Mouse (Mus musculus) heart, adult 2 months (tissue): ENCODE measurements around the gene Dscam. TPM values are rescaled to one million over a fixed set of nuclear protein-coding genes. Genes with fewer than 3 reads are reported as not detected.

ENCODE experiments used
- DNase-seq, 2 experiments: peaks; one replicate each; pipeline ENCODE4 v3.0.0; 2021
- H3K27ac ChIP-seq: fragments of 200-600 bp; 2 replicates; pipeline ENCODE4 v1.8.1; 2022
- H3K27me3 ChIP-seq: fragments of 200-500 bp; 2 replicates; pipeline ENCODE4 v1.6.1; 2012; ENCODE audit warnings: mild to moderate bottlenecking, low read length, inconsistent platforms, mixed read lengths; ENCODE audit not compliant: control insufficient read depth, insufficient read depth
- H3K36me3 ChIP-seq: fragments of 200-500 bp; 2 replicates; pipeline ENCODE4 v1.6.1; 2012; ENCODE audit warnings: low read length, inconsistent platforms; ENCODE audit not compliant: control insufficient read depth, insufficient read depth
- H3K4me1 ChIP-seq: fragments of 200-500 bp; 2 replicates; pipeline ENCODE4 v1.6.1; 2011; ENCODE audit warnings: low read length; ENCODE audit not compliant: control insufficient read depth, insufficient read depth
- H3K4me3 ChIP-seq: fragments of 200-600 bp; 2 replicates; pipeline ENCODE4 v1.8.1; 2022
- H3K79me2 ChIP-seq: fragments of 200-500 bp; replicated peaks from 2 replicates; pipeline ENCODE4 v1.6.1; 2012; ENCODE audit warnings: mild to moderate bottlenecking, inconsistent platforms, low read length, moderate library complexity, mixed read lengths; ENCODE audit not compliant: control insufficient read depth, insufficient read depth
- H3K9ac ChIP-seq: fragments of 200-500 bp; 2 replicates; pipeline ENCODE4 v1.6.1; 2012; ENCODE audit warnings: low read depth, mild to moderate bottlenecking, control low read depth, inconsistent platforms, low read length, mixed read lengths
- CTCF ChIP-seq: fragments of 200-600 bp; IDR thresholded peaks from 2 replicates; pipeline ENCODE4 v1.8.1; 2022; ENCODE audit warnings: antibody characterized with exemption, mild to moderate bottlenecking, moderate library complexity
- EP300 ChIP-seq: fragments of 200-500 bp; IDR thresholded peaks from 2 replicates; pipeline ENCODE4 v1.6.1; 2011; ENCODE audit warnings: low read depth, low read length, control low read depth; ENCODE audit not compliant: insufficient read depth
- POLR2A ChIP-seq: fragments of 200-500 bp; IDR thresholded peaks from 2 replicates; pipeline ENCODE4 v1.6.1; 2011; ENCODE audit warnings: mild to moderate bottlenecking, low read depth, low read length, control low read depth; ENCODE audit not compliant: insufficient read depth
- WGBS: fragments of 180-500 bp; shearing (Covaris S2); methylation state at CpG from one replicate; pipeline ENCODE4 v1.1.7; 2018; 5-methylcytosine and 5-hydroxymethylcytosine counted together
- intact Hi-C: fragments of 180-260 bp; cut with DNase I; formaldehyde crosslinking; loops from one replicate; pipeline ENCODE4 v1.15.1; 2025
- polyA plus RNA-seq: library from polyadenylated mRNA; depleted of rRNA; stranded (reverse); fragments of >200 nt; gene quantifications from 2 replicates; pipeline ENCODE4 v1.2.3, GENCODE M21; 2012
- total RNA-seq, 2 experiments: library from RNA; stranded (reverse); gene quantifications; 2 replicates each; pipeline ENCODE4 v1.2.3; 2021

Gene Dscam
- total and polyA plus RNA-seq, 3 experiments = 0.06 TPM; not detected in 2

DNA sequence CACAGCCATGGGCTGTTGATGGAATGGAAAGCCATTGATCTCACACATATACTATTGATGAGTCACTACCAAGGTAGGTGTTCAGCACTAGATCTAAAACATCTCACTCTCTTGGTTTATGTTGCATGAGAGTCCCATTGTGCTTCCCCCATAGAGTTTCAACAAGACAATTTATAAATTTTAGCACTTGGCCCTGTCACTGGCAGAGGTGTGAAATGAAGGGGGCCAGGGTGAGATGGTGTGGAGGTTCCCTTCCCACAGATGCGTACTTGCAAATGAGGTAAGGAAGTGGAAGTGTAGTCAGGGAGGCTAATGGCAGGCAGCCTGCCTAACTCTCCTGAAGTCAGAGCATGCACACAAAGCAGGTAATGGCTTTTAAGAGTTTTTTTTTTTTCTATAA is 262.7 kb downstream of the Dscam start:
- Histone ChIP-seq H3K4me1 (no peaks in the 10 kb centered on the region), H3K4me3 (no peak overlapping the region), H3K9ac (no peak overlapping the region), H3K79me2 (no peaks in the 10 kb centered on the region), H3K27ac (no peak overlapping the region), H3K36me3 (no peaks in the 10 kb centered on the region), H3K27me3 (no peaks in the 10 kb centered on the region)
- WGBS = 83% methylated on average over 1 of the region's 1 CpGs
- no peak for DNase-seq
- intact Hi-C loops = no loop called here
- TF ChIP-seq CTCF (no peak), POLR2A (no peak), EP300 (no peak)

DNA sequence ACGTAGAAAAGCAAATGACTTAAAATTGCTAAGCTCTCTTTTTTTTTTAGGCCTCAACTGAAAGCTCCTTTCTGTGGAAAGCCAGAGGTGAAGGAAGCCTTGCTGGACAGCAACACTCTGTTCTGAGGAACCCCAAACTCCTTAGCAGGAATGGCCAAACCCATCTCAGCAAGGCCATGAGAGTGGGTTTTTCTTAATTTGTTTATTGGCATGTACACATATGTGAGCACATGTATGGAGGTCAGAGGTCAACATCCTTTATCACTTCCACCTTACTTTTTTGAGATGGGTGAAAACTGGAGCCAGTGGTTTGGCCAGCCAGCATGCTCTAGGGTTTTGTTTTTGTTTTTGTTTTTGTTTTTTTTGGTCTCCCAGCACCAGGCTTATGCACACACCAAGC is 263.5 kb downstream of the Dscam start:
- Histone ChIP-seq H3K27me3 (no peaks in the 10 kb centered on the region), H3K27ac (no peak overlapping the region), H3K9ac (no peak overlapping the region), H3K36me3 (no peaks in the 10 kb centered on the region), H3K79me2 (no peaks in the 10 kb centered on the region), H3K4me3 (no peak overlapping the region), H3K4me1 (no peaks in the 10 kb centered on the region)
- intact Hi-C loops = no loop called here
- 69% methylated on average over 1 of the region's 1 CpGs for WGBS
- TF ChIP-seq POLR2A (no peak), CTCF (no peak)
- no peak for DNase-seq

DNA sequence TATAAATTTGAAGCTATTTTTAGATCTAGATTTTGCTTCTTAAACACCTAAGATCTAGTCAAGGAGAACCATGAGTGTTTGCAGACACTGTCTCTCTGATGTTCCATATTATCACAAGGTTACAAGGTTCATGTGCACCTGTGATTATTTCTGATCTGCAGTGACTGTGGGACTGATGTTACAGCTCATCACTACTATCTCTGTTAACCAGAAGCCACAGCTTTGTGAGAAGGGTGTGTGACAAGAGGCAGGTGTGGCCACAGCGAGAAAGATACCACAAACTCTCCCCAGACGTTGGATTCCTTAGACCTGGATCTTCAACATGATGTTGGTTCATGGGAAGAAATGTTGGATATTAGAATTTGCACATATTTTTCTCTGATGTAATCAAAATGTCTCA is 263.9 kb downstream of the Dscam start:
- Histone ChIP-seq H3K4me3 (no peak overlapping the region), H3K36me3 (no peaks in the 10 kb centered on the region), H3K27ac (no peak overlapping the region), H3K4me1 (no peaks in the 10 kb centered on the region), H3K27me3 (no peaks in the 10 kb centered on the region), H3K9ac (no peak overlapping the region), H3K79me2 (no peaks in the 10 kb centered on the region)
- WGBS = 65% methylated on average over 2 of the region's 2 CpGs
- DNase-seq = no peak
- intact Hi-C loops = no loop called here
- no peak for TF ChIP-seq POLR2A
- TF ChIP-seq EP300 = no peak
- TF ChIP-seq CTCF = no peak

DNA sequence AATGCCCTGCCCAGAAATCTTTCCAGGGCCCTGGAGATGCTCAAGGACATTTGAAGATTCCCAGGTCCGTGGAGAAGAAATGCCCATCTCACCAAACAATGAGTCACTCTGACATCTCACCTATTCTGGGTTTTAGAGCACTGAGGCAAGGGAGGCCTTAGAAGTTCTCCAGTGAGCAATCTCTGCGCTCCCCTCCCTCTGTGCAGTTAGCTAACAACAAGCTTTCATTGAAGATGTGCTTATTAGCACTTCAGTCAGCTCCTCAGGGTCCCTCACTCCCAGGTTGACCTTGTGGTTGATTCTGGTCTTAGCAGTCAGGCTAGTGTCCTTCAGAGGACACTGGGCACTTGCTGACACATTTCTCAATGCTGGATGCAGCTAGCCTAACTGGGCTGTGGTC is 265.8 kb downstream of the Dscam start:
- H3K79me2 ChIP-seq = no peaks in the 10 kb centered on the region
- WGBS = 56% methylated on average over 2 of the region's 2 CpGs
- no peak for TF ChIP-seq CTCF
- no peak for TF ChIP-seq POLR2A
- no peak for TF ChIP-seq EP300
- no peaks in the 10 kb centered on the region for H3K4me1 ChIP-seq
- no peak for DNase-seq
- H3K36me3 ChIP-seq = no peaks in the 10 kb centered on the region
- H3K27me3 ChIP-seq = no peaks in the 10 kb centered on the region
- H3K4me3 ChIP-seq = no peak overlapping the region
- H3K27ac ChIP-seq = no peak overlapping the region
- H3K9ac ChIP-seq = no peak overlapping the region
- intact Hi-C loops = no loop called here

DNA sequence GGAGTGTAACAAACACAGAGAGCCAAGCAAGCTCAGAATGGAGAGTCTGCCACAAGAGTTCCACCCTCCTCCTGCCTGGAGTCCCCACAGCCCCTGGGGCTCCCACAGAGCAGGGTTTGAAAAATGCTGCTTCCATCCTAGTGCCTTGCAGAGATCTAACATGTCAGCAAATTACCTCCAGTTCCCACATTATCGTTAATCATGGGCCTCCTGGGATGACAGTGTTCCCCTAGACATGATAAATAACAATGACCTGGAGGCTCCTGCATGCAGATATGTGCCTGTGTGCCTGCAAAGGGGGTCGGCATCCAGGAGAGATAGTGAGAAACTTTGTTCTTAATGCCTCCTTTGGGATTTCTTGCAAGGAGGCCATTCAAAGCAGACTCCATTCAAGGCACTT is 266.2 kb downstream of the Dscam start:
- no peaks in the 10 kb centered on the region for H3K79me2 ChIP-seq
- H3K36me3 ChIP-seq = no peaks in the 10 kb centered on the region
- intact Hi-C loops = no loop called here
- no peak overlapping the region for H3K27ac ChIP-seq
- no peak overlapping the region for H3K4me3 ChIP-seq
- TF ChIP-seq CTCF (no peak), EP300 (no peak), POLR2A (no peak)
- WGBS = 24% methylated on average over 2 of the region's 2 CpGs
- no peaks in the 10 kb centered on the region for H3K4me1 ChIP-seq
- no peaks in the 10 kb centered on the region for H3K27me3 ChIP-seq
- no peak overlapping the region for H3K9ac ChIP-seq
- DNase-seq = no peak

DNA sequence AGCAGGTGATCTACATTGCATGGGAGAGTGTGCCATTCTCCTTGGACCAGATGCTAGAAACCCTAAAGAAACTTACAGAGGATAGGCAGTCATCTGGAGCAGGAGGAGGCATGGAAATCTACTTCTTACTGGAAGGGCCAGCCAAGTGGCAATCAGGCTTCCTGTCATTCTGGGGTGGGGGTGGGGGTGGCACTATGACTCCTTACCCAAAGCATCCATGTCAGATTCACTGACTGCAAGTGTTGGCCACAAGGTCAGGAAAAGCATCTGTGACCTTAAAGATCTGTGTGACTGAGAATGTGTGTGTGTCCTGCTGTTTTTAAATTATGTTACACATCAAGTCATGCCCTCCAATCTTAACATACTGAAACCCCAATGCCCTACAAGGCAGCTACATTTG is 268.0 kb downstream of the Dscam start:
- H3K4me1 ChIP-seq = no peaks in the 10 kb centered on the region
- H3K4me3 ChIP-seq = no peak overlapping the region
- no peak for DNase-seq
- no peaks in the 10 kb centered on the region for H3K27me3 ChIP-seq
- intact Hi-C loops = no loop called here
- no peak overlapping the region for H3K9ac ChIP-seq
- H3K79me2 ChIP-seq = no peaks in the 10 kb centered on the region
- H3K36me3 ChIP-seq = no peaks in the 10 kb centered on the region
- TF ChIP-seq POLR2A = no peak
- no peak for TF ChIP-seq CTCF
- no peak for TF ChIP-seq EP300
- no peak overlapping the region for H3K27ac ChIP-seq
